8 mouse cellular contexts compared by ENCODE assay signal in genomic region chr2:52073141-52073904, GRCm38 (mm10). TPM values are rescaled to one million over a fixed set of nuclear protein-coding genes. Genes with fewer than 3 reads are reported as not detected.
DNase-seq lines count a peak whose midpoint lies in the region; ATAC-seq and TF ChIP-seq lines count a peak whose summit lies in the region.

No protein-coding gene starts in this region.

- no peak for TF ChIP-seq CTCF in hindbrain, postnatal 0 days (IDR thresholded peaks at IDR 0.05; ENCODE audit: low read depth)
- no peak for TF ChIP-seq CTCF in lung, postnatal 0 days (IDR thresholded peaks at IDR 0.05)

- no peaks in the 10 kb centered on the region for H3K4me1 ChIP-seq in hindbrain, postnatal 0 days (ENCODE audit: insufficient read depth, low read length)
- 0 out of 2 replicates have a peak, but pooled peaks cover 2% of the 10 kb centered on the region for H3K4me1 ChIP-seq in lung, postnatal 0 days (ENCODE audit: insufficient read depth, low read depth, low read length)

- peak overlapping the region; percentile 75 for H3K4me3 ChIP-seq in hindbrain, postnatal 0 days (ENCODE audit: low read length)
- peak overlapping the region; percentile 93 for H3K4me3 ChIP-seq in lung, postnatal 0 days (ENCODE audit: low read depth, low read length)

- H3K36me3 ChIP-seq in hindbrain, postnatal 0 days (ENCODE audit: insufficient read depth, low read length) = no peaks in the 10 kb centered on the region
- H3K36me3 ChIP-seq in lung, postnatal 0 days (ENCODE audit: insufficient read depth, low read length) = no peaks in the 10 kb centered on the region

- no peak for TF ChIP-seq EP300 in lung, postnatal 0 days (IDR thresholded peaks at IDR 0.05)

- peak overlapping the region; percentile 58; the same call in 1 of the 2 replicates for H3K27ac ChIP-seq in hindbrain, postnatal 0 days
- H3K27ac ChIP-seq in lung, postnatal 0 days (ENCODE audit: low read length) = peak overlapping the region; percentile 87

- 1% methylated on average over 56 of the region's 56 CpGs for WGBS in hindbrain, postnatal 0 days
- WGBS in lung, postnatal 0 days = 2% methylated on average over 51 of the region's 56 CpGs

- H3K9me3 ChIP-seq in hindbrain, postnatal 0 days (ENCODE audit: low read length) = no peaks in the 10 kb centered on the region
- no peaks in the 10 kb centered on the region for H3K9me3 ChIP-seq in lung, postnatal 0 days (ENCODE audit: low read length)

- H3K4me2 ChIP-seq in hindbrain, postnatal 0 days (ENCODE audit: low read depth, low read length) = peak overlapping the region; percentile 78
- peak overlapping the region; percentile 78 for H3K4me2 ChIP-seq in lung, postnatal 0 days (replicated peaks; ENCODE audit: low read depth, low read length)

- H3K9ac ChIP-seq in hindbrain, postnatal 0 days (replicated peaks; ENCODE audit: low read length) = peak overlapping the region; percentile 72
- peak overlapping the region; percentile 86 for H3K9ac ChIP-seq in lung, postnatal 0 days (replicated peaks; ENCODE audit: low read depth)

- no peaks in the 10 kb centered on the region for H3K27me3 ChIP-seq in hindbrain, postnatal 0 days (ENCODE audit: insufficient read depth, low read length)
- H3K27me3 ChIP-seq in lung, postnatal 0 days (replicated peaks; ENCODE audit: insufficient read depth, low read length) = no peaks in the 10 kb centered on the region

- no peak for ATAC-seq in hindbrain, postnatal 0 days
- ATAC-seq in lung, postnatal 0 days = peak; percentile 50

- peak; percentile 1 for DNase-seq in ovary, adult 18-20 months (ENCODE audit: low spot score)
- DNase-seq in ovary, postnatal 14 days (ENCODE audit: low spot score) = no peak
- peak; percentile 4 to 6 for DNase-seq in adrenal gland, postnatal 4 days (ENCODE audit: low spot score in 2 of 2)
- DNase-seq in forelimb bud, embryonic 11.5 days (ENCODE audit: low read depth, low spot score) = peak; percentile 20
- peak; percentile 6 for DNase-seq in hindbrain, postnatal 0 days (ENCODE audit: low spot score)
- peak; percentile 30 for DNase-seq in lung, postnatal 0 days (ENCODE audit: low spot score)
- DNase-seq in right cerebral cortex, postnatal 14 days = peak; percentile 16
- no peak for DNase-seq in c-Kit-positive CD71-positive TER-119-positive erythroid progenitor cells, embryonic 14.5 days (ENCODE audit: low spot score)

RNA-seq across cellular contexts. Expression of gene Rif1, which starts 0.7 kb away (rescaled TPM):
- total RNA-seq in adrenal gland, postnatal 4 days (2021) = 10 to 100 TPM; 35.3 to 45.4 TPM
- 17.5 and 26.9 TPM in 2 replicates for total RNA-seq in hindbrain, postnatal 0 days (2014; rRNA removed)
- 15.2 and 17.1 TPM in 2 replicates for polyA plus RNA-seq in hindbrain, postnatal 0 days (2015; fragmentation: Nextera tagmentation; extraction: Ambion mirVana)
- polyA plus RNA-seq in lung, postnatal 0 days (2015; fragmentation: Nextera tagmentation; extraction: Ambion mirVana) = 14.4 and 17.5 TPM in 2 replicates

RNA-seq across cellular contexts. Expression of gene Tnfaip6, which starts 35.5 kb away (rescaled TPM):
- 1 to 10 TPM; 1.9 to 2.3 TPM for total RNA-seq in adrenal gland, postnatal 4 days (2021)
- 3.0 and 3.2 TPM in 2 replicates for total RNA-seq in hindbrain, postnatal 0 days (2014; rRNA removed)
- 5.8 TPM in 2 replicates for polyA plus RNA-seq in hindbrain, postnatal 0 days (2015; fragmentation: Nextera tagmentation; extraction: Ambion mirVana)
- polyA plus RNA-seq in lung, postnatal 0 days (2015; fragmentation: Nextera tagmentation; extraction: Ambion mirVana) = 1.6 and 1.9 TPM in 2 replicates

Comparison
In these comparisons a context has a peak if more than half of its experiments do, and no peak if none do; other contexts are left out.
1. DNase-seq: peak in ovary, adult 18-20 months (single experiment), adrenal gland, postnatal 4 days (2 of 2), forelimb bud, embryonic 11.5 days (single experiment), hindbrain, postnatal 0 days (single experiment), lung, postnatal 0 days (single experiment) and right cerebral cortex, postnatal 14 days (single experiment); none in ovary, postnatal 14 days (single experiment) and c-Kit-positive CD71-positive TER-119-positive erythroid progenitor cells, embryonic 14.5 days (single experiment).